Mouse (Mus musculus): ENCODE measurements around the gene Mt2. TPM values are rescaled to one million over a fixed set of nuclear protein-coding genes. Genes with fewer than 3 reads are reported as not detected.

The Mt2 gene
- total RNA-seq, 2 experiments from 2014 or later = 0.76 to 2.0 TPM

GRCm38 (mm10) chr8:94194591-94195223, 22.2 kb downstream of the Mt2 start:
- no peak for ATAC-seq (ENCODE audit: poor library complexity, severe bottlenecking)

DNA sequence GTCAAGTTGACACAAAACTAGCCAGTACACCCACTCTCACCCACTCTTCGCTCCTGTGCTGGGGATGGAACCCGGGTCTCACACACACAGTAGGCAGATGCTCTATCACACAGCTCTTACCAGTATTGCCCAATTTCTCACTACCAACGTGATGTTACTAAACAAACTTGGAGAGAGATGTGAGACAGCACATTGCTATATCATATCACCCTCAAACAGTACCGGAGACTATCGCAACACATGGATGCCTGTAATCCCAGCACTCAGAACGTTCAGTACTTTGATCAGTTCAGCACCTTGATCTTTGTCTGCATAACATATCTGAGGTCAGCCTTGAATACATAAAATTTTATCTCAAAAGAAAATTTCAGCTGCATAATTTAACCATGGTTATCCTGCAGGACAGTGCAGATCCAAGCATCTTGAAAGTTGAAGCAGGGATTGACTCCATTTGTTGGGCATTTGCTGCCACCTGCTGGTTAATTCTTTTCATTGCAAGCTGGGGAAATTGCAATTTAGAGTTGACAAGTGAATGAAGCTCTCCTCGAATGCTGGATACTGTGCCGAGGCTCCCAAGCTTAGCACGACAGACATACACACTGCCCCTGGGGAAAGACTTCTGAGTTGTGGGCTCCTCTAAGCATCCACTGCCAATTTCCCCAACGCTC, 26.9 kb downstream of the Mt2 start:
- ATAC-seq (ENCODE audit: poor library complexity, severe bottlenecking) = peak; percentile 78

- ATAC-seq (ENCODE audit: poor library complexity, severe bottlenecking) = no peak
These were observed 31.6 kb downstream of the Mt2 start for GRCm38 (mm10) chr8:94204043-94204442.

GRCm38 (mm10) chr8:94205736-94206135, 33.3 kb downstream of the Mt2 start:
- ATAC-seq (ENCODE audit: poor library complexity, severe bottlenecking) = peak; percentile 98

DNA sequence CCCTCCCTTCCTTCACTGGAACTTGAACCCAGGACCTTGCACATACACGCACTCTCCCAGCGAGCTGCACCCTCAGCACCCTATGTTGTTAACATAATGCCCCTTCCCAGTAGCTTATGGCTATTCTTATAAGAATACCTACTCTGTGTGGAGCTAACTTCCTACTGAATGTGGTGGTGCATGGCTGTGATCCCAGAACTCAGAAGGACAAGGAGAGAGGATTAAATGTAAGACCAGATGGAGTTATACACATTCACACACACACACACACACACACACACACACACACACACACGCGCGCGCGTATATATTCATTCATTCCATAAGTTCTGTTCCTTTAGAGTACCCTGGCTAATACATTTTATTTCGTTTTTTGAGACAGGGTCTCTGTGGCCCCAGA, 33.8 kb downstream of the Mt2 start:
- no peak for ATAC-seq (ENCODE audit: poor library complexity, severe bottlenecking)

DNA sequence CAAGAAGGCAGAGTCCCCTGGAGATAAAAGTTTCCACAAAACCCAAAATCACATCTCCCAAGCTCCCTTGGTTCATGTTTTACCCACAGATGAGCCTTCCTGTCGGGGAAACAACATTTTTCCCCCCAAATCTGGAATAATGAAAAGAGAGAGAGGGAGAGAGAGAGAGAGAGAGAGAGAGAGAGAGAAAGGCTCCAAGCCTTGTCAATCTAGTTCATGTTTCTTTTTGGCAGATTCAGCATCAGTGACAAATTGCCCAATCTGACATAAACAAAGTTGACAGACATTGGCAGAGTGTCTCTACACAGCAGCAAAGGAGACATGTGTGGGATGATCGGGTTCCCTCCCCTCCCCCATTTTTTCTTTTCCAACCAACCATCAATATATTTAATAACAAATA, 35.0 kb downstream of the Mt2 start:
- no peak for ATAC-seq (ENCODE audit: poor library complexity, severe bottlenecking)

DNA sequence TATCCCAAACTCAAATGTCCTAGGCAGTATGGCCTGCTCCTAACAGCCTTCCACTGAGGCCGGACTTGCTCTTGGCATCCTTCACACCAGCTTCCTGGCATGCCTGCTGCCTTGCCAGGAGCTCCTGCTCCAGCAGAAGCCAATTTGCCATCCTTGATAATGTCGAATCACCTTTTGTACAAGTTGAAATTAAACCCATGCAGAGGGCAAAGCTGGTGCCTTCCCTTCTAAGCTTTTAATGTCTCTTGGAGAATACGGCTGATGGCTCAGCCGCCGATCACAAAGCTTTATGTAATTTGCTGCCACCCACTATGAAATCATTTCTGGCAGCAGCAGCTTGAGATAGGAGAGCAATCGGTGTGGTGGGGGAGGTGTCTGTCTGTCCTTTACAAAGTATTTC, 37.2 kb downstream of the Mt2 start:
- no peak for ATAC-seq (ENCODE audit: poor library complexity, severe bottlenecking)

DNA sequence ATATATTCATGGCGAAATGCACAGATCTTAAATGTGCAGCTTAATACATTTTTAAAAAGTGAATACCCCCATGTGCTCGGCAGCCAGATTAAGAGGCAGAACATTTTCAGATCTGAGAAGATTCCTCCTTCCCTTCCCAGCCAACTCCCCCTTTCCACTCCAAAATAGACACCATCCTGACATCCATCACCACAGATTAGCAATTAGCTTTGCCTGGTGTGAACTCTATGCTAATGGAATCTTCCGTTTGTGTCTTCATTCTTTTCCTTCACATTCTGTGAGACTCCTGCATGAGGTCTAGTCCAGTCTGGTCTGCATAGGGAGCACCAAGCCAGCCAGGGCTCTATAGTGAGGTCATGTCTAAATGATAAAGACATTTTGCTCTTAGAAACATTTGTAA, 37.8 kb downstream of the Mt2 start:
- no peak for ATAC-seq (ENCODE audit: poor library complexity, severe bottlenecking)

DNA sequence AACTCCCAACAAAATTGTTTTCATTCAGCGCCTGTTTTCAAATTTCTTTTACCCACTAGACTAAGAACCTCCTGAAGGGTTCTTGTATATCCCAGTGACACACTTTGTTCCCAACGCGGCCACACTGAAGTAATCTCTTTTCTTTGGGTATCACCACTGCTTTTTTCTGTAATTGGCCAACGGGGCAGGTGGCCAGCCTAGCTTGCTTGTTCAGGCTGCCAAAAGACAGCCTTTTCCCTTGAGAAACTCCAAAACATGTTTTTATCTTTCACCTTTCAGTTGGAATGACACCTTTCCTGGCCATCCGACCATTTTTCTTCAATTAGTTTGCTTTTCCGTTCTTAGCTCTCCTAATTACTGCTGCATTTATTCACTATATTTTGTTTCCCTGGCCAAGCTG, 41.4 kb downstream of the Mt2 start:
- ATAC-seq (ENCODE audit: poor library complexity, severe bottlenecking) = no peak

- peak; percentile 95 for ATAC-seq (ENCODE audit: poor library complexity, severe bottlenecking)
These were observed 42.0 kb downstream of the Mt2 start, which contains the start of gene Nup93 for GRCm38 (mm10) chr8:94214252-94215173. TSS of gene Nup93 (plus strand) at chr8:94214564.

Other genes starting within 250 kb of the Mt2 start
- 35.5 and 37.5 TPM in 2 replicates for gene Amfr, start 159.8 kb upstream of the Mt2 start, total RNA-seq (2015)
- gene Amfr, start 159.8 kb upstream of the Mt2 start, total RNA-seq (2017) = 83.7 and 97.7 TPM in 2 replicates
- 83.1 and 84.4 TPM in 2 replicates for gene Nudt21, start 135.6 kb upstream of the Mt2 start, total RNA-seq (2015)
- gene Nudt21, start 135.6 kb upstream of the Mt2 start, total RNA-seq (2017) = 53.4 and 57.2 TPM in 2 replicates
- gene Ogfod1, start 135.5 kb upstream of the Mt2 start, total RNA-seq (2015) = 10.2 and 12.3 TPM in 2 replicates
- gene Ogfod1, start 135.5 kb upstream of the Mt2 start, total RNA-seq (2017) = 9.0 and 9.1 TPM in 2 replicates
- gene Bbs2, start 73.7 kb upstream of the Mt2 start, total RNA-seq (2015) = 7.3 and 8.7 TPM in 2 replicates
- gene Bbs2, start 73.7 kb upstream of the Mt2 start, total RNA-seq (2017) = 4.2 and 5.0 TPM in 2 replicates
- not detected in 2 replicates for gene Mt4, start 35.5 kb upstream of the Mt2 start, total RNA-seq (2015)
- not detected in 2 replicates for gene Mt4, start 35.5 kb upstream of the Mt2 start, total RNA-seq (2017)
- not detected in 2 replicates for gene Mt3, start 20.1 kb upstream of the Mt2 start, total RNA-seq (2015)
- gene Mt3, start 20.1 kb upstream of the Mt2 start, total RNA-seq (2017) = not detected in 2 replicates
- 18.6 and 24.3 TPM in 2 replicates for gene Mt1, start 6.4 kb downstream of the Mt2 start, total RNA-seq (2015)
- gene Mt1, start 6.4 kb downstream of the Mt2 start, total RNA-seq (2017) = 32.5 and 48.1 TPM in 2 replicates
- gene Nup93, start 41.9 kb downstream of the Mt2 start, total RNA-seq (2015) = 15.8 and 17.7 TPM in 2 replicates
- 22.9 and 24.1 TPM in 2 replicates for gene Nup93, start 41.9 kb downstream of the Mt2 start, total RNA-seq (2017)
- gene Slc12a3, start 156.5 kb downstream of the Mt2 start, total RNA-seq (2015) = 0.25 and 0.34 TPM in 2 replicates
- gene Slc12a3, start 156.5 kb downstream of the Mt2 start, total RNA-seq (2017) = 0.16 TPM in 1 of 2 replicates, not detected in the other
- 71.9 and 76.0 TPM in 2 replicates for gene Herpud1, start 213.8 kb downstream of the Mt2 start, total RNA-seq (2015)
- 79.4 and 80.9 TPM in 2 replicates for gene Herpud1, start 213.8 kb downstream of the Mt2 start, total RNA-seq (2017)